Mouse (Mus musculus) ES-E14 (cell line): ENCODE data around the gene Kcnip2. TPM values are rescaled to one million over a fixed set of nuclear protein-coding genes. Genes with fewer than 3 reads are reported as not detected.

Source experiments
- DNase-seq: peaks from one replicate; pipeline ENCODE4 v3.0.0-alpha.2; 2013; ENCODE audit warnings: low read depth, low spot score
- H3K27ac ChIP-seq: 2 replicates; pipeline ENCODE4 v1.5.1; 2012; ENCODE audit warnings: low read depth, mild to moderate bottlenecking, low read length, moderate library complexity, mixed read lengths; ENCODE audit not compliant: poor library complexity, insufficient read depth, severe bottlenecking
- H3K36me3 ChIP-seq: 2 replicates; pipeline ENCODE4 v1.6.1; 2012; ENCODE audit warnings: mild to moderate bottlenecking, low read length, moderate library complexity, mixed read lengths; ENCODE audit not compliant: control insufficient read depth, poor library complexity, insufficient read depth, severe bottlenecking
- H3K4me1 ChIP-seq, 2 experiments: fragments of 150-350 bp in 1 of 2; sonication (generic) in 1 of 2; 2 replicates each; pipeline ENCODE4 v1.6.1; 2012; ENCODE audit warnings: low read length in 2 of 2, mild to moderate bottlenecking in 1 of 2, mixed read lengths in 1 of 2; ENCODE audit not compliant: control insufficient read depth in 2 of 2, insufficient read depth in 2 of 2, poor library complexity in 1 of 2
- H3K4me3 ChIP-seq, 2 experiments: fragments of 150-350 bp in 1 of 2; sonication (generic) in 1 of 2; 2 replicates each; pipeline ENCODE4 v1.5.1; 2012; ENCODE audit warnings: low read length in 2 of 2, low read depth in 1 of 2, mild to moderate bottlenecking in 1 of 2, mixed read lengths in 1 of 2; ENCODE audit not compliant: insufficient read depth in 1 of 2, poor library complexity in 1 of 2, severe bottlenecking in 1 of 2
- H3K9ac ChIP-seq: 2 replicates; pipeline ENCODE4 v1.6.1; 2012; ENCODE audit warnings: low read depth, mild to moderate bottlenecking, low read length, mixed read lengths; ENCODE audit not compliant: poor library complexity, insufficient read depth, severe bottlenecking
- H3K9me3 ChIP-seq: fragments of 150-350 bp; sonication (generic); 2 replicates; pipeline ENCODE4 v1.6.1; 2012; ENCODE audit warnings: low read depth, mild to moderate bottlenecking, low read length; ENCODE audit not compliant: control insufficient read depth, insufficient read depth
- CHD2 ChIP-seq: IDR thresholded peaks from 2 replicates; pipeline ENCODE4 v1.6.1; 2014; ENCODE audit warnings: mild to moderate bottlenecking, low read depth, low read length, inconsistent platforms
- HCFC1 ChIP-seq: IDR thresholded peaks from 2 replicates; pipeline ENCODE4 v1.6.1; 2012; ENCODE audit warnings: low read length, inconsistent platforms, borderline replicate concordance; ENCODE audit not compliant: insufficient read depth
- MAFK ChIP-seq: IDR thresholded peaks from 2 replicates; pipeline ENCODE4 v1.6.1; 2014; ENCODE audit warnings: mild to moderate bottlenecking, low read depth, low read length, inconsistent platforms; ENCODE audit not compliant: insufficient read depth
- ZC3H11A ChIP-seq: IDR thresholded peaks from 2 replicates; pipeline ENCODE4 v1.6.1; 2012; ENCODE audit warnings: low read depth, mild to moderate bottlenecking, inconsistent platforms, low read length, borderline replicate concordance
- ZNF384 ChIP-seq: IDR thresholded peaks from 2 replicates; pipeline ENCODE4 v1.6.1; 2012; ENCODE audit warnings: low read depth, low read length, inconsistent platforms
- in situ Hi-C, 2 experiments: fragments of 600-800 bp; cut with MboI; formaldehyde crosslinking; loops; one replicate each; pipeline ENCODE4 v1.15.1; 2025; ENCODE audit warnings: low sequenced_read_pairs in 2 of 2, inconsistent platforms in 1 of 2; ENCODE audit not compliant: unreplicated experiment in 2 of 2
- total RNA-seq: library from RNA; depleted of rRNA; stranded (reverse); fragments of 300-350 nt; gene quantifications from 2 replicates; pipeline ENCODE4 v1.2.3, GENCODE M21; 2012

Kcnip2 gene
- total RNA-seq, 1 experiment = 0.85 TPM

DNA sequence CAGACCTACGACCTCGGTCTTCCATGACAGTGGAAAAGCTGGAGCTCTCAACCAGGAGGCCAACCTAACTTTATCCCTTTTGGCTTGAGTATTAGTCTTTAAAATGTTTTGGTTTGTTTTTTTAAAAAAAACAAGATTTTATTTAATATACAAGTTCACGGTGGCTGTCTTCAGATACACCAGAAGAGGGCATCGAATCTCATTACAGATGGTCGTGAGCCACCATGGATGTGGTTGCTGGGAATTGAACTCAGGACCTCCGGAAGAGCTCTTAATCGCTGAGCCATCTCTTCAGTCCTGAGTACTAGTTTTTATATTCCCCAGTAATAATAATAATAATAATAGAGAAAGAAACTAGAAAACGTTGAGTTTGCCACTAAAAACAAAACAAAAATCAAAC lies 34.2 kb downstream of the Kcnip2 start:
- H3K4me3 ChIP-seq = peak overlapping the region; percentile 70 to 99; a peak in 3 of 4 replicates
- in situ Hi-C loops = no loop called here
- H3K9me3 ChIP-seq = no peaks in the 10 kb centered on the region
- peaks cover 24% of the 10 kb centered on the region for H3K36me3 ChIP-seq
- no peak for DNase-seq
- peaks cover 0 to 4% of the 10 kb centered on the region in 2 experiments; a peak in 2 of 4 replicates for H3K4me1 ChIP-seq
- no peak overlapping the region for H3K27ac ChIP-seq
- 0 out of 2 replicates have a peak overlapping the region, but pooled peaks have one; percentile 22 for H3K9ac ChIP-seq
- TF ChIP-seq CHD2 (no peak), ZC3H11A (no peak), ZNF384 (no peak), HCFC1 (no peak), MAFK (no peak)

DNA sequence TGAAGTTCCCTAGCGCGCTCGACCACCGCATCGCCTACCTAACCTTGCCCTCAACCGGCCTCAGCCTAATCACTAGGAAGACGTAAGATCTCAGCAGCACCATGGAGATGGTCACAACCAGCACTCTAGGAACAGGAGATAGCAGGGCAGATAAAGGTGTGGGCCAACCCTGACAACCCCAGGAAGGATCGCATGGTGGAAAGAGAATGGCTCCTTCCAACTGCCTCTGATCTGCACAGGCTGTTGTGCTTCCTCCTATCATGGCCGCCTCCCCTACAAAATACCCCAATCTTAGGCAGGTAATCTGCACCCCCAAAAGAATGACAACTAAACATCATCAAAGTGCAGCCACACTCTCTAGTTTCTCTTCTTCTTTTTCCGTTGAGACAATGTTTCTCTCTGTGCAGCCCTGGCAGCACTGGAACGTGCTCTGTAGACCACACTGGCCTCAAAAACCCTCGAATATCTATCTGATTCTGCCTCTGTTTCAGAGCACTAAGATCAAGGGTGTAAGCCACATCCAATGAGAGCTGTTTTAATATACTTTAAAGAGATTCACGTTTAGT lies 35.4 kb downstream of the Kcnip2 start:
- no peak for DNase-seq
- no peak overlapping the region for H3K27ac ChIP-seq
- in situ Hi-C loops = no loop called here
- no peaks in the 10 kb centered on the region for H3K9me3 ChIP-seq
- no peak for TF ChIP-seq MAFK
- TF ChIP-seq ZNF384 = no peak
- no peak for TF ChIP-seq ZC3H11A
- TF ChIP-seq CHD2 = no peak
- H3K4me1 ChIP-seq = peaks cover 0 to 4% of the 10 kb centered on the region in 2 experiments; a peak in 2 of 4 replicates
- H3K9ac ChIP-seq = no peak overlapping the region
- H3K4me3 ChIP-seq = no peak overlapping the region
- H3K36me3 ChIP-seq = peaks cover 28% of the 10 kb centered on the region

- Histone ChIP-seq H3K36me3 (peaks cover 53% of the 10 kb centered on the region), H3K9me3 (no peaks in the 10 kb centered on the region), H3K9ac (no peak overlapping the region), H3K27ac (no peak overlapping the region), H3K4me3 (no peak overlapping the region), H3K4me1 (no peaks in the 10 kb centered on the region)
- no peak for DNase-seq
- TF ChIP-seq ZNF384 (no peak), MAFK (no peak), CHD2 (no peak)
- in situ Hi-C loops = no loop called here
These were observed 40.4 kb downstream of the Kcnip2 start for GRCm38 (mm10) chr19:45775486-45775885.

DNA sequence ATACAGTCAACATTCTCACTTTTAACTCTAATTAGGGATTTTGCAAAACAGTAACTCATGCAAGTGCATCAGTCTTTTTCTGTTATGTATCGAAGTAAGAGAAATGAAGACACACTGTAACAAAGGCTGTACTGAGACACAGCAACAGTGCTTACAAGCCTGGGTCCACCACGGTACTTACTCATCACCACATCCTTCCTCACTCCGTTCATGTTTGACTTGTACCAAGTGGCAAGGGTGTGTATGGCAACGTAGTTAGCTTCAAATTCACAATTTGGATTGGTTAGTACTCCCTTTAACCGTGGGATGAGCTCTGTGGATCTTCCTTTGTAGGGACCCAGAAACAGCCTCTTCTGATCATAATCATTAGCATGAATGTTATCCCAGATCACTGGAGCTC lies 44.4 kb downstream of the Kcnip2 start:
- TF ChIP-seq MAFK = no peak
- no peak for TF ChIP-seq ZNF384
- TF ChIP-seq HCFC1 = no peak
- no peak for TF ChIP-seq ZC3H11A
- TF ChIP-seq CHD2 = no peak
- in situ Hi-C loops = no loop called here
- DNase-seq = no peak
- Histone ChIP-seq H3K36me3 (peaks cover 58% of the 10 kb centered on the region), H3K4me1 (no peaks in the 10 kb centered on the region), H3K4me3 (no peak overlapping the region), H3K9ac (no peak overlapping the region), H3K27ac (no peak overlapping the region), H3K9me3 (no peaks in the 10 kb centered on the region)

DNA sequence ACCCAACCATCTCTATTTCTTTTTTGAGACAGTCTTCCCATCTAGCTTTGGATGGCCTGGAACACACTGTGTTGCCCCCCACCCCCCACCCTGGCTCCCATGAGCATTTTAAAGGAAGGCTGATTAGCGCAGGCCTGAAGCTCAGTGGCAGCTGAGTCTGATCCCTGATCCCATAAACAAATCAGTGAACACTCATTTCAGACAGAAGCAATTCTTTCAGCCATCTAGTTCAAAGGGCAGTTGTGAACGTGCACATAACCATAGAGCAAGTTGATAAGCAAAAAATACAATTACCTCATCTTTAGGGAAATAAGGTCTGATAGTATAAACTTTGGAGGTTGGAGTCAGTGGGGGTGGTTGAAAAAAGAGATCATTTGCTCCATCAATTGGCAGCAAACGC lies 55.1 kb downstream of the Kcnip2 start:
- no peak for TF ChIP-seq ZNF384
- TF ChIP-seq ZC3H11A = no peak
- no peak for TF ChIP-seq HCFC1
- no peak for TF ChIP-seq MAFK
- TF ChIP-seq CHD2 = no peak
- in situ Hi-C loops = no loop called here
- no peak overlapping the region for H3K27ac ChIP-seq
- H3K36me3 ChIP-seq = peaks cover 49% of the 10 kb centered on the region
- no peak for DNase-seq
- H3K4me3 ChIP-seq = no peak overlapping the region
- H3K4me1 ChIP-seq = peaks cover 10% of the 10 kb centered on the region in 2 experiments
- no peaks in the 10 kb centered on the region for H3K9me3 ChIP-seq
- H3K9ac ChIP-seq = no peak overlapping the region
